Mouse (Mus musculus) brain, embryonic 14.5 days (tissue): Measurements from ENCODE around the gene Dcun1d1.

ENCODE experiments used
- CTCF ChIP-seq: fragments of 200-500 bp; IDR thresholded peaks from 2 replicates; pipeline ENCODE4 v1.5.1; 2012; ENCODE audit warnings: inconsistent platforms, mild to moderate bottlenecking, moderate library complexity, borderline replicate concordance; ENCODE audit not compliant: insufficient read depth, insufficient read length; ENCODE audit errors: extremely low read depth
- POLR2A ChIP-seq: fragments of 200-500 bp; IDR thresholded peaks from 2 replicates; pipeline ENCODE4 v1.6.1; 2012; ENCODE audit warnings: mild to moderate bottlenecking, inconsistent platforms, borderline replicate concordance; ENCODE audit not compliant: poor library complexity, insufficient read depth, insufficient read length, severe bottlenecking; ENCODE audit errors: extremely low read depth

DNA sequence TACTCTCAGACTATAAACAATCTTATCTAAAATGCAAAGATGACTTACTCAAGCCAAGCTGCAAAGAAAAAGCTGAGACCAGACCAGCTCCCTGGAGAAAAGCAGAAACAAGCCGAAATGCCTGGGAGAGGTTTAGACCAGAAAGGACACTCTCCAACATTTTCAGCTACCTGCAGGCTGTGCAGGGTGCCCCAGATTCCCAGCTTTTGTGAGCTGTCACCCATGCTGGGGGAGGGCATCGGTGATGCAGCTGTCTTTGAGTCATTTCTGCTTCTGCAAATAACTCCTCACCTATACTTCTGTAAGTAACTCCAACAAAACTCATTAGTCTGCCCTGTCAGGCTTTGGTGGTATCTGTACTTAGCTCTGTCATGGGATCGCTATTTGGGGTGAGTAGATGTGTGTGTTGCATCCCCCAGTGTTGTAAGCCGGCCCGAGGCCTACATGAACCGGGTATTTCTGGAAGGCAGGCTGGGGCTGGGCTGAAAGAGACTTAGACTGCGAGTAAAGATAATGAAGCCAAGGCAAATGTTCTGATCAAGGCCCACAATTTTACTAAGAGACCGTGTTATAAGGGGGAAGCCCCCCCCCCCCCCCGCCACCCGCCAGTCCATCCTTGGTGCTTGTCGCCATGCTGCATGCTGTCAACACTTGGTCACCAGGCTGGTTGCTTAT lies 17.8 kb upstream of the Dcun1d1 start:
- TF ChIP-seq CTCF = no peak
- no peak for TF ChIP-seq POLR2A
